ENCODE assay signal across 9 mouse cellular contexts in the genomic region with DNA sequence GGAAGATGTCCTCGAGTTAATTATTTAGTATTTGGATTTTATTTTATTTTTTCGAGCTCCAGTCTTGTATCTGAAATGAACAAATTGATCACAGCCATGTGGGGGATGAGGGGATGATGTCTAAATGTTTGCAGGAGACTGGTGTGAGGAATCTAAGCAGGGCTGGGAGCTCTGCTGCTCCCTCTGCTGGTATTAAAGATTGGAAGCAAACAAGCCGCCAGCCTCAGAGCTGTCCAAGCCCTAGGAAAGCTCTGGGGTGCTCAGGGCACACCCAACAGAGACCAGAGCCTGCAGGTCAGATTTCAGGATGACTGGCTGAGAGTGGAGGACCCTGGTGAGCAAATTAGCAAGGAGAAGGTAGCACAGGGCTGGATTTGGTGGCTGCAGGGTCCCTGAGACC.
DNase-seq lines count a peak whose midpoint lies in the region; ATAC-seq and TF ChIP-seq lines count a peak whose summit lies in the region.
"Had no signal": no experiment of that assay in that cellular context is flagged by ENCODE, and none has a peak within 500 bp of the region (broad histone marks: within the 10 kb centered on the region; RNA-seq: fewer than 3 reads in every experiment).

No protein-coding gene starts in this region.

- H3K4me2 ChIP-seq in neural tube, embryonic 15.5 days, result no peak overlapping the region
- H3K4me2 ChIP-seq in heart, postnatal 0 days (ENCODE audit: low read depth, low read length), result no peak overlapping the region
- H3K4me2 ChIP-seq: liver, embryonic 13.5 days had no signal

- ATAC-seq in neural tube, embryonic 15.5 days (ENCODE audit: low FRiP score), result no peak
- 0 out of 2 replicates have a peak, but pooled peaks have one; percentile 30 for ATAC-seq in heart, postnatal 0 days (ENCODE audit: insufficient read depth, low read depth)
- peak; percentile 77 for ATAC-seq in megakaryocyte-erythroid progenitor cell, adult 5-6 weeks (replicated peaks; ENCODE audit: low FRiP score, low TSS enrichment, poor library complexity, severe bottlenecking)

- H3K4me3 ChIP-seq in neural tube, embryonic 15.5 days (replicated peaks), result no peak overlapping the region
- H3K4me3 ChIP-seq in heart, postnatal 0 days (ENCODE audit: low read depth, low read length), result no peak overlapping the region
- H3K4me3 ChIP-seq: liver, embryonic 13.5 days had no signal

- TF ChIP-seq CTCF in heart, postnatal 0 days (IDR thresholded peaks at IDR 0.05; ENCODE audit: low read depth), result peak; percentile 68

- DNase-seq in neural tube, embryonic 10.5 days (ENCODE audit: extremely low spot score, low spot score), result peak; percentile 39
- peak; percentile 18 to 25 for DNase-seq in adrenal gland, adult 18-20 months (ENCODE audit: low spot score in 2 of 2)
- peak; percentile 77 for DNase-seq in embryo, embryonic 10.5 days (ENCODE audit: low spot score)
- peak; percentile 61 for DNase-seq in heart, postnatal 0 days (ENCODE audit: low spot score)
- peak; percentile 58 for DNase-seq in layer of hippocampus, adult 11-12 months (ENCODE audit: low spot score)
- peak; percentile 22 to 28 for DNase-seq in spleen, postnatal 36 days (ENCODE audit: low spot score in 2 of 2)
- DNase-seq: liver, embryonic 13.5 days had no signal

- H3K27me3 ChIP-seq in neural tube, embryonic 15.5 days (replicated peaks), result 0 out of 2 replicates have a peak, but pooled peaks cover 1% of the 10 kb centered on the region
- H3K27me3 ChIP-seq in heart, postnatal 0 days (ENCODE audit: control insufficient read depth, insufficient read depth, low read length), result no peaks in the 10 kb centered on the region; the same call in 1 of the 2 replicates
- H3K27me3 ChIP-seq: liver, embryonic 13.5 days had no signal

- no peaks in the 10 kb centered on the region for H3K9me3 ChIP-seq in neural tube, embryonic 15.5 days (replicated peaks)
- no peaks in the 10 kb centered on the region for H3K9me3 ChIP-seq in heart, postnatal 0 days (replicated peaks; ENCODE audit: control insufficient read depth, low read length)
- H3K9me3 ChIP-seq: liver, embryonic 13.5 days had no signal

- 14% methylated on average over 3 of the region's 3 CpGs for WGBS in neural tube, embryonic 15.5 days
- WGBS in heart, postnatal 0 days, result 1% methylated on average over 3 of the region's 3 CpGs

- no peak overlapping the region for H3K9ac ChIP-seq in neural tube, embryonic 15.5 days (replicated peaks)
- H3K9ac ChIP-seq in heart, postnatal 0 days (replicated peaks; ENCODE audit: low read depth, low read length), result no peak overlapping the region
- H3K9ac ChIP-seq: liver, embryonic 13.5 days had no signal

- no peak overlapping the region for H3K27ac ChIP-seq in neural tube, embryonic 15.5 days (replicated peaks)
- no peak overlapping the region for H3K27ac ChIP-seq in heart, postnatal 0 days (ENCODE audit: low read depth)
- H3K27ac ChIP-seq: liver, embryonic 13.5 days had no signal

- no peak for TF ChIP-seq EP300 in heart, postnatal 0 days (IDR thresholded peaks at IDR 0.05; ENCODE audit: low read depth)

- no peaks in the 10 kb centered on the region for H3K4me1 ChIP-seq in neural tube, embryonic 15.5 days
- no peaks in the 10 kb centered on the region for H3K4me1 ChIP-seq in heart, postnatal 0 days (ENCODE audit: control insufficient read depth, insufficient read depth)
- H3K4me1 ChIP-seq: liver, embryonic 13.5 days had no signal

- no peaks in the 10 kb centered on the region for H3K36me3 ChIP-seq in neural tube, embryonic 15.5 days
- no peaks in the 10 kb centered on the region for H3K36me3 ChIP-seq in heart, postnatal 0 days (replicated peaks; ENCODE audit: control insufficient read depth, insufficient read depth, low read length)
- H3K36me3 ChIP-seq: liver, embryonic 13.5 days had no signal

Comparison
In these comparisons a context has a peak if more than half of its experiments do, and no peak if none do; other contexts are left out.
1. DNase-seq: peak in every context shown above with its lines; median percentile 77 in embryo, embryonic 10.5 days; 61 in heart, postnatal 0 days; 58 in layer of hippocampus, adult 11-12 months; 39 in neural tube, embryonic 10.5 days; 25 in spleen, postnatal 36 days; 22 in adrenal gland, adult 18-20 months.